Mouse (Mus musculus) ovary, adult 18-20 months (tissue): ENCODE data around the gene Unkl.
"Not testable (repeated sequence)": the region's sequence is repeated elsewhere in the genome, so short reads cannot be mapped to it uniquely, and the experiment has no call there.

Experiments used
- DNase-seq: peaks from one replicate; pipeline ENCODE4 v3.0.0; 2022; ENCODE audit warnings: low spot score, mixed read lengths

Unkl gene

DNA sequence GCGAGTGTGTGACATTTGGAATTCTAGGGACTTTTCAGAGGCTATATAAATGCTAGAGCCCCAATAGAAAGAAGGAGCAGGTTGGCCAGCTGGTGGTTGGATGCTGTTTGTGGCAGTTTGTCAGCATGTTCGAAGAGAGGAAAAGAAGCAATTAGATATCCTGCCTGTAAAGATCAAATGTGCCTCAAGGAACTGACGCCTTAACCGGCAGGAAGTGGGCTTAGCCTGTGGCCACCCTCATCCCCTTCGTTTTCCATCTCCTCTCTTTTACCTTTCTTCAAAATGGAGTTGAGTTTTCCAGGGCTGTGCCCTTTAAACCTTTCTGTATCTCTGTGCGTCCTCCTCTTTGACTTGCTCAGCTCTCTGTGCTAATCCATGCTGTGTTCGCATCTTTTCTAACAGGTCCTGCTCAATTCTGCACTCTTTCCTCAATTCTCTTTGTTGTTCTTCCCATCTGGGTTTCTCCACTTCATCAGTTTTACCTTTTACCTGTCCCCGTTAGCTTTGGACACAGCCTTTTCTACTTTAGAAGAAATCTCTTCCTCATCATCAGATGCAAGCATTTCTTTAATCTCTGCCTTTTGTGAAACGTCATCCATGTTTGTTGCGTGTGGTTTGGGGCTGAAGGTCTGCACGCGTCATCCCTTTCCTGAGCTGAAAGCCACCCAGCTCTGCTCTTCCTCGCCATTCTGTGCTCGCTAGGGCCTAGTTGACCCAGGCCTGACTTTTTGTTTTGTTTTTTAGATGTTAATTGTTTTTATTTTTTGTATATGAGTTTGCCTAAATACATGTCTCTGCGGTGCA lies 31.5 kb downstream of the Unkl start:
- no peak for DNase-seq

DNA sequence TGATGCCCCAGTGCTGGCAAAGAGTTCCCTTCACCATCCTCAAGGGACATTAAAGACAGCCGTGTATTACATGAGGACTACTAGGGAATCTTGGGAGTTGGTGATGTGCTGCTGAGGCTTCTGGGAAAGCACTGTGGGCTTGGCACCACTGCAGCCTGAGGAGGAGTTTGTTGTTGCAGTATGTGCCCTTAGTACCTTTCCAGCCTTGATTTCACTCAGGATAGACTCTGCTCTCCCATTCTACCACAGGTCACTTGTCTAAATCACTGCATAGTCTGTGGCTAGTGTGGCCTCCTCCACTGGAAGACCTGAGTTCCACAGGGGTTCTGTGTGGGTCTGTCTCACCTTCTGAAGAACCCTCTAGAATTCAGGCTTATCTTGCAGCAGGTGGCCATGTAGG lies 32.5 kb downstream of the Unkl start:
- no peak for DNase-seq

- no peak for DNase-seq
Measured at GRCm38 (mm10) chr17:25221821-25222503, 33.8 kb downstream of the Unkl start.

DNA sequence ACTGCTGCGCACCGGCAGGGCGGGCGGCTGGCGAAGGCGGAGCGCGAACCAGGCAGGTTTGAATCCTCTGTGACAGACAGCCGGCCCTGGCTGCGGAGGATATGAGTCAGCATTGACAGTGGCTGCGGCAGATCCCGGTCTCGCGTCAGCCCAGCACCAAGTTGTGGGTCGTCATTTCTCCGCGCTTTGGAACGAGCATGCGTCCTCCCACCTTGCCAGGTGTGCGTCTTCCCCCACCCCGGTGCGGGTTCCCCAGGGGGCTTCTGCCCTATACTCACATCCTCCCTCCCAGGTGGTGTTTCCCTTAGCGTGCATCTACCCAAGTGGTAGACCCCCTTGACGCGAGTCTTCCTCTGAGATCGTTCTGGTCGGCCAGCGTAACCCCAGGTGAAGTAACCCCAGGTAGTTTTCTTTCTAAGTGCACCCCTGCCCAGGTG lies 34.3 kb downstream of the Unkl start:
- not testable (repeated sequence) for DNase-seq

GRCm38 (mm10) chr17:25222951-25223601 lies 34.9 kb downstream of the Unkl start:
- DNase-seq: no peak

- DNase-seq: no peak
Measured at GRCm38 (mm10) chr17:25224586-25225222, 36.5 kb downstream of the Unkl start.

DNA sequence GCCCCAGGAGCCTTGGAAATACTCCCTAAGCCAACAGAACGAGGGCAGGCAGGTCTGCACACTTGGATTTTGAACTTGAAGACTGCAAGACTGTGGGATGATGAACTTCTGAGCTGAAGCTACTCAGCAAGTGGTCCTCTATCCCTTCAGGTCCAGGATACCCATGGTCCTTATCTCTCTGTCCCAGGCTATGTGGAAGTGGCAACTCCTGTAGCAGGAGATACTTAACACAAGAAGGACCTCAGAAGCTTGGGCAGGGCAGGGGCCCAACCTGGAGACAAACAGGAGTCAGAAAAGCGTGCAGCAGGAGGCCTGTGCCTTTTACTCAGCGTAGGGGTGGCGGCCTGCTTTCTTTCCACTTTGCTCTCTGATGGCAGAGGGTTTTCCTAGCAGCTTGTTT lies 37.5 kb downstream of the Unkl start:
- no peak for DNase-seq

DNA sequence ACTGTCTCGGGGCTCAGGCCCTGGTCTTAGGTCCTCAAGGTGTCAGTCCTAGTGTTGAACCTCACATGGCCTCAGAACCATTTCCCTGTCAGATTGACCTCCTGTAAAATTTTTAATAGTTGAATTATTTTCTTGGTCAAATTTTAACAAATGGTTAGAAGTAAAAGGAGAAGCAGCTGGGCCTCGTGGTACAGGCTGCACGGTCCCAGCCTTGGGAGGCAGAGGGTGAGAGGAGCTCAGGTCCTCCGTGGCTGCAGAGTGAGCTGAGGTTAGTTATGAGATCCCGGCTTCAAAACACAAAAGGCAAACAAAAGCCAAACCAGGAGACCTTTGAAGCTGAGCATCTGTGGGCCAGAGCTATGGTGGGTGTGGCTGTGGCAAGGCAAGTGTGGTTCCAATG lies 39.8 kb downstream of the Unkl start:
- no peak for DNase-seq

DNA sequence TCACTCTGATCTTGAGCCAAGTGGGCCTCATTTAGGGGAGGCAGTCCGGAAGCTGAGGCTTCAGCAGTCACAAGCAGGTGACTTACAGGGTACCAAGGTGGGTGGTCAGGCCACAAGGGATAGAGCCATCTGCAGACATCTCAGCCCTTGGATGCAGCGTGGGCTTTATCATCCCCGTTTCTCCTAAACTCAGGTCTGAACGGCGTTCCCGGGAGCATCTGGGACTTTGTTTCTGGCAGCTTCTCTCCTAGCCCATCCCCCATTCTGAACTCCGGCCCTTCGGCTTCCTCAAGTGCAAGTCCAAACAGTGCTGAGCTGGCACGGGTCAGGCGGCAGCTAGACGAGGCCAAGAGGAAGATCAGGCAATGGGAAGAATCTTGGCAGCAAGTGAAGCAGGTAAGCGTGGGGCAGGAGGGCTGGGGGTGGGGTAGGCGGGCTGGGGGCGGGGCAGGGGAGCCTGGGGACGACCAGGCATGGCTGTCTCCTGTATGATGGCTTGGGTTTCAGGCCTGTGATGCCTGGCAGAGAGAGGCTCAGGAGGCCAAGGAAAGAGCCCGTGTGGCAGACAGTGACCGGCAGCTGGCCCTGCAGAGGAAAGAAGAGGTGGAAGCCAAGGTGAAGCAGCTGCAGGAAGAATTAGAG lies 41.9 kb downstream of the Unkl start:
- DNase-seq: not testable (repeated sequence)

GRCm38 (mm10) chr17:25230700-25231099 lies 42.5 kb downstream of the Unkl start:
- DNase-seq: no peak

GRCm38 (mm10) chr17:25231621-25232020 lies 43.4 kb downstream of the Unkl start:
- DNase-seq: not testable (repeated sequence)

DNA sequence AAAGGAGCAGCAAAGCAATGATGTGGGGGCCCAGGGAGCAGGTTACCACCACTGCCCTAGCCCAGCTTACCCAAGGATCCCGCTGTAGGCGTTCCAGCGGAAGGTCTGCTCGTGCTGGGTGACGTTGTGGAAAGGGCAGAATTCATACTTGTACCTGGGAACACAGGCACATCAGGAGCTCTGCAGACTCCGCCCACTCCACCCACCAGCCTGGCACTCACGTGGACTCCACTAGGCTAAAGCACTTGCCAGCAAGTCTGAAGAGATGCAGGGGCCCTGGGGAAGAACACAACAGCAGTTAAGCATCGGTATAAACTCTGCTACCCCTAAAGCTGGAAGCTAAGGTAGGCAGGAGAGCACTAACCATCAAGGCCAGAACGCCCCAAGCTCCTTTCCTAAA lies 47.4 kb downstream of the Unkl start:
- no peak for DNase-seq

GRCm38 (mm10) chr17:25239695-25240636 lies 51.8 kb downstream of the Unkl start, which contains the start of the genes Gnptg and Tsr3:
Gene Gnptg, minus strand, starts transcription at chr17:25240124.
Gene Tsr3, plus strand, starts transcription at chr17:25240170.
- peak; percentile 72 for DNase-seq

- DNase-seq: no peak
Measured at GRCm38 (mm10) chr17:25243131-25243780, 55.1 kb downstream of the Unkl start.

DNA sequence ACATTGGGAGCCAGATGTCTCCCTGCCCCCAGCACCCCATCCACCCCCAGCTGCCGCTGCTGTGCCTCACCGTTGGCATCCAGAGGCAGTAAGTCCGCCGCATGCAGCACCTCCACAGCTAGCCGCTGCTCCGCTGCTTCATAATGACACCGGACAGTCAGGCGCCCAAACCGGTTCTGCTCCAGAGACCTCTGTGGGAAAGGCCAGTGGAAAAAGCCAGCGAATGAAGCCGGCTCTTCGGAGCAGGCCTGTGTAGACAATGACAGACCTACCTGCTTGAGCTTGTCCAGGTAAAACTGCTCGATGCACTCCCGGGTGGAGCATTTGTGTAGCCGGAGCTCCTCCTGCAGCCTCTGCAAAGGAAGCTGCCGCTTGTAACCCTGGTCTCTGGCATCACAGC lies 56.0 kb downstream of the Unkl start:
- DNase-seq: no peak

DNA sequence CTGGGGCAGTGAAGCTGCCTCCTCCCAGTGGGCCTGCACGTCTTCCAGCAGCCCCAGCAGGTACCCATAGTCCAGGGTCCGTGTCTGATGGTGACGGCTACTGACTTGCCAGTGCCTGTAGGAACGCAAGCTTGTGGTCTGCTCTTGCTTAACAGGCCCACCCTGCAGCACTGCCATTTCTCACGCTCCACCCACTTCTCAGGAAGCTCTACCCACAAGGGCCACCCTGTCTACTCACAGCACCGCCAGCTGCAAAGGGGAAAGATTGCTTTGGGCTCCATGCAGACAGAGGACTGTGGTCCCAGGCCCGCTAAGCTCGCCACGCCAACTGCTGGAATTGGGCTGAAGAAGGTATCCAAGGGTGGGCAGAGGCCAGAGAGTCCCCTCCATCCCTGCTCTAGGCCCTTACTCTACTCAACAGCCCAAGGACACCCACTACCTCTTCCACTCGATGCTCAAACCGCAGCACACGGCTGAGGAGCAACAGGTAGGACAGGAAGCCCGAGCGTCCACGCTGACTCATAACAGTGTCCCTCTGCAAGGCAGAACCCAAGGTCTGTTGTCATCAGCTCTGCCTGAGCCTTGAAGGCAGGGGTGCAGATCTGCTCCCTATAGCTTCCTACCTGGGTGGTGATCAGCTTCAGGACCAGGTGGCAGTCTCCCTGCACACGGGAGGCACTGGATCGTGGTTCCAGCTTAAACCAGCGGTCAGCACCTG lies 60.0 kb downstream of the Unkl start:
- DNase-seq: no peak

DNA sequence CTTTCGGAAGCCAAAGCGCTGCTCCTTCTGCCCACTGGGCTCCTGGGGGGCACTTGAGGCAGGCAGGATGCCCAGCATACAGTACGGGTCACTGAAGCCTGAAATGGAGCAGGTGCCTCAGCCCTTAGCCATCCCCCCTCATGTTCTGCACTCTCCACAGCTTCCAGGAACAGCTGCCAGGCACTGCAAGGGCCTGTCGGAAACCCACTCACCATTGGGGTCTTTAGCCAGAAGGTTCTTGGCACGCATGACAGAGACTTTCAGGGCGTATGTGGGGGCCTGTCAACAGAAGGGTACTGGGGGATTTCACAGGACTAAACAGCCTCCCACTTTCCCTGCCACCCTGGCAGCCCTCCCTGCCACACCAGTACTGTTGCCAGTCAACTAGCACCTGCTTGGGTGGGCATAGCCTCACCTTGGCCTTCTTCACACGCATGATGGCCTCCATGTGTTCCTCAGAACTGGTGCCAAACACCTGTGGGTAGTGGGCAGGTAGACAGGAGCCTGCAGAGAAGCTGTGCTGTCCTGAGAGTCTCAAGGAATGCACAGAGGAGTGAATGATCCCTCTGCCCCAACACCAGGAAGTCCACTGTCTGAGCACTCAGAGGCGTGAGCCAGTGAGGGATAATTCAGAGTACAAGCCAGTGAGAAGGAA lies 62.1 kb downstream of the Unkl start:
- DNase-seq: no peak

DNA sequence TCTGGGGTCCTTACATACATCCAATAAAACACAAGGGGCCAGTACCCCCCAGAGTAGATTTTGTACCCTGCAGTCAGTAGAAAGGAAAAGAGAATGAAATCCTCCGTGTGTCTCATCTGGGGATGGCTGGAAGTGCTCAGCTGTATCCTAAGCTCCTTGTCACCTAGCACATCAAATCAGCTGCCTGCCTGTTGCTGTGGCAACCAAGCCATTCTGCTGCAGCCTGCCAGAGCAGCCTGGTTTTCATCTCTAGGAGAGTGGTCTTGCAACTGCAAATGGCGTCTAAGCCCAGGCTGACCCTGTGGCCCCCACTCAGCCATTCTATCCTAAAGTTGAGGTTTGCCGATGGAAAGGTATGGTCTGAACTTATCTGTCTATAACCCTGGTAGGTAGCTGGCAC lies 64.4 kb downstream of the Unkl start:
- no peak for DNase-seq

DNA sequence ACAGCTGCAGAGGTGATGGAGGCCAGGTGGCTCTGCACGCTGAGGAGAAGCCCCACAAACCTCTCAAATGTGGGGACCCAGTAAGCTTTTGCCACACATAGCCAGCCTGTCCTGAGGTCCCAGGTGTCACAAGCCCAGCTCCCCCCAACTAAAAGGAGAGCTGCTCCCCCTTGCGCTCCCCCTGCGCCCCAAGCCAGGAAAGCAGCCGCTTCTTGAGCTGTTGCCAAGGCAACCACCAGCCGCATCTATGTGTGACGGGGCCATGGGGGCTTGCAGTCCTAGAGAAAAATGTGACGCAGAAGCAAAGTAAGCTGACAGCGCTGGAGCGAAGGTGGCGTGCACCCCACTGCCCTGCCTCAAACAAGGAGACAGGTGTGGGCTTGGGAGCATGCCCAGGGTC lies 65.6 kb downstream of the Unkl start:
- no peak for DNase-seq
